Mouse (Mus musculus) liver, adult (tissue): ENCODE measurements around the gene Ust.

Experiments
- GATA4 ChIP-seq: IDR thresholded peaks from 2 replicates; pipeline ENCODE4 v1.6.1; 2014; ENCODE audit warnings: mild to moderate bottlenecking, low read length; ENCODE audit not compliant: insufficient replicate concordance

Gene Ust

GRCm38 (mm10) chr10:8392226-8392625 lies 126.4 kb downstream of the Ust start:
- TF ChIP-seq GATA4 = no peak

GRCm38 (mm10) chr10:8391264-8391748 lies 127.3 kb downstream of the Ust start:
- no peak for TF ChIP-seq GATA4

GRCm38 (mm10) chr10:8388239-8388638 lies 130.4 kb downstream of the Ust start:
- TF ChIP-seq GATA4 = no peak

GRCm38 (mm10) chr10:8369894-8370500 lies 148.6 kb downstream of the Ust start:
- no peak for TF ChIP-seq GATA4

GRCm38 (mm10) chr10:8365816-8366215 lies 152.8 kb downstream of the Ust start:
- no peak for TF ChIP-seq GATA4

GRCm38 (mm10) chr10:8364182-8364581 lies 154.4 kb downstream of the Ust start:
- no peak for TF ChIP-seq GATA4

GRCm38 (mm10) chr10:8363281-8363680 lies 155.3 kb downstream of the Ust start:
- no peak for TF ChIP-seq GATA4

GRCm38 (mm10) chr10:8358286-8359045 lies 160.2 kb downstream of the Ust start:
- TF ChIP-seq GATA4 = no peak

GRCm38 (mm10) chr10:8353534-8353933 lies 165.1 kb downstream of the Ust start:
- no peak for TF ChIP-seq GATA4

GRCm38 (mm10) chr10:8350626-8351025 lies 168.0 kb downstream of the Ust start:
- TF ChIP-seq GATA4 = no peak

GRCm38 (mm10) chr10:8347497-8347896 lies 171.1 kb downstream of the Ust start:
- no peak for TF ChIP-seq GATA4

- no peak for TF ChIP-seq GATA4
Observed at GRCm38 (mm10) chr10:8342556-8342955, 176.1 kb downstream of the Ust start.

GRCm38 (mm10) chr10:8339645-8340428 lies 178.8 kb downstream of the Ust start:
- TF ChIP-seq GATA4 = no peak

GRCm38 (mm10) chr10:8336601-8337000 lies 182.0 kb downstream of the Ust start:
- TF ChIP-seq GATA4 = no peak

- TF ChIP-seq GATA4 = no peak
Observed at GRCm38 (mm10) chr10:8330958-8331357, 187.7 kb downstream of the Ust start.

- TF ChIP-seq GATA4 = no peak
Observed at GRCm38 (mm10) chr10:8330006-8330405, 188.6 kb downstream of the Ust start.
